Comparison of ENCODE assay signal across 8 mouse cellular contexts in the genomic region with DNA sequence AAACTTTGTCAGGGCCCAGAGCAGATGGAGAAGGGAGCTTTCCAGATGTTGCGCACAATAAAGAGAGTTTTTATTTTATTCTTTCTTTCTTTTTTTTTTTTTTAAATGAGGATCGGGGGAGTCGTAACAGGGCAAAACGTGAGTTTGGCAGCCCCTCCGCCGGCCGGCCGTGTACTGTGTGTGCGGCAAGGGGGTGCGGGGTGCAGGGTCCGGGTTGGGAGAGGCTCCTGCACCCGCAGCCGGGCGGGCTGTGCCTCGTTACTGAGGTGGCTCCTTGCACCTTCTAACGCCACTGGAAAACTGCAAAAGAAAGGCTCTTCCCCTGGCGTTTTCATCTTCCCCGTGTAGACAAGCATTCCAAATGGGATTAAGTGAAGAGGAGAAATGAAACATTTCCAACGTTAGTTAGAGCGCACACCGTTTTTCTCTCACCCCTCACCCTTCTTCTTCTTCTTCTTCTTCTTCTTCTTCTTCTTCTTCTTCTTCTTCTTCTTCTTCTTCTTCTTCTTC. TPM values are rescaled to one million over a fixed set of nuclear protein-coding genes. Genes with fewer than 3 reads are reported as not detected.
DNase-seq lines count a peak whose midpoint lies in the region; ATAC-seq and TF ChIP-seq lines count a peak whose summit lies in the region.

No protein-coding gene starts in this region.

- no peak for DNase-seq in kidney, adult 18-20 months
- DNase-seq in forebrain, embryonic 10.5 days (ENCODE audit: extremely low spot score, low spot score): no peak
- no peak for DNase-seq in midbrain, postnatal 0 days (ENCODE audit: low spot score)
- DNase-seq in right cerebral cortex, adult 2 months (ENCODE audit: low spot score in 2 of 2): no peak
- no peak for DNase-seq in cerebellum, adult 9-10 months

- peak overlapping the region; percentile 35 for H3K4me3 ChIP-seq in kidney, embryonic 15.5 days (replicated peaks)
- H3K4me3 ChIP-seq in forebrain, embryonic 10.5 days: peak overlapping the region; percentile 51
- peak overlapping the region; percentile 23 for H3K4me3 ChIP-seq in intestine, embryonic 15.5 days (replicated peaks)
- H3K4me3 ChIP-seq in midbrain, postnatal 0 days (ENCODE audit: low read depth, low read length): peak overlapping the region; percentile 16; the same call in 1 of the 2 replicates

- peaks cover 49% of the 10 kb centered on the region for H3K4me1 ChIP-seq in kidney, embryonic 15.5 days
- H3K4me1 ChIP-seq in forebrain, embryonic 10.5 days: peaks cover 70% of the 10 kb centered on the region
- H3K4me1 ChIP-seq in intestine, embryonic 15.5 days (replicated peaks): 0 out of 2 replicates have a peak, but pooled peaks cover 2% of the 10 kb centered on the region
- H3K4me1 ChIP-seq in midbrain, postnatal 0 days (ENCODE audit: insufficient read depth, low read length): peaks cover 10% of the 10 kb centered on the region

- H3K9me3 ChIP-seq in kidney, embryonic 15.5 days (replicated peaks): no peaks in the 10 kb centered on the region
- 0 out of 2 replicates have a peak, but pooled peaks cover 4% of the 10 kb centered on the region for H3K9me3 ChIP-seq in forebrain, embryonic 10.5 days
- no peaks in the 10 kb centered on the region for H3K9me3 ChIP-seq in intestine, embryonic 15.5 days
- H3K9me3 ChIP-seq in midbrain, postnatal 0 days (ENCODE audit: low read length): no peaks in the 10 kb centered on the region

- H3K36me3 ChIP-seq in kidney, embryonic 15.5 days: no peaks in the 10 kb centered on the region
- no peaks in the 10 kb centered on the region for H3K36me3 ChIP-seq in forebrain, embryonic 10.5 days (replicated peaks)
- no peaks in the 10 kb centered on the region for H3K36me3 ChIP-seq in intestine, embryonic 15.5 days
- no peaks in the 10 kb centered on the region for H3K36me3 ChIP-seq in midbrain, postnatal 0 days (ENCODE audit: insufficient read depth, low read length)

- ATAC-seq in kidney, embryonic 15.5 days (replicated peaks; ENCODE audit: low FRiP score): no peak
- ATAC-seq in intestine, embryonic 15.5 days: no peak
- no peak for ATAC-seq in midbrain, postnatal 0 days (ENCODE audit: low FRiP score)
- ATAC-seq in megakaryocyte, adult 5-6 weeks (ENCODE audit: poor library complexity, severe bottlenecking): no peak

- H3K9ac ChIP-seq in kidney, embryonic 15.5 days: peak overlapping the region; percentile 35
- peak overlapping the region; percentile 37; the same call in 1 of the 2 replicates for H3K9ac ChIP-seq in intestine, embryonic 15.5 days
- no peak overlapping the region for H3K9ac ChIP-seq in midbrain, postnatal 0 days (replicated peaks; ENCODE audit: low read length, poor library complexity, severe bottlenecking)

- peaks cover 5% of the 10 kb centered on the region; the same call in 1 of the 2 replicates for H3K27me3 ChIP-seq in kidney, embryonic 15.5 days
- peaks cover 75% of the 10 kb centered on the region for H3K27me3 ChIP-seq in forebrain, embryonic 10.5 days (ENCODE audit: poor library complexity, severe bottlenecking)
- no peaks in the 10 kb centered on the region for H3K27me3 ChIP-seq in intestine, embryonic 15.5 days (replicated peaks)
- no peaks in the 10 kb centered on the region for H3K27me3 ChIP-seq in midbrain, postnatal 0 days (ENCODE audit: insufficient read depth, low read length)

- H3K4me2 ChIP-seq in kidney, embryonic 15.5 days: peak overlapping the region; percentile 64
- H3K4me2 ChIP-seq in intestine, embryonic 15.5 days (replicated peaks): peak overlapping the region; percentile 60
- peak overlapping the region; percentile 50 for H3K4me2 ChIP-seq in midbrain, postnatal 0 days (ENCODE audit: low read depth, low read length, poor library complexity, severe bottlenecking)

- TF ChIP-seq CTCF in midbrain, postnatal 0 days (IDR thresholded peaks at IDR 0.05): no peak

- H3K27ac ChIP-seq in kidney, embryonic 15.5 days: peak overlapping the region; percentile 85
- peak overlapping the region; percentile 85 for H3K27ac ChIP-seq in forebrain, embryonic 10.5 days
- H3K27ac ChIP-seq in intestine, embryonic 15.5 days: peak overlapping the region; percentile 83
- peak overlapping the region; percentile 18 for H3K27ac ChIP-seq in midbrain, postnatal 0 days (ENCODE audit: low read depth, low read length)

- WGBS in kidney, embryonic 15.5 days: 4% methylated on average over 21 of the region's 21 CpGs
- WGBS in forebrain, embryonic 10.5 days: 2% methylated on average over 21 of the region's 21 CpGs
- 14% methylated on average over 21 of the region's 21 CpGs for WGBS in intestine, embryonic 15.5 days
- WGBS in midbrain, postnatal 0 days: 6% methylated on average over 21 of the region's 21 CpGs

RNA-seq across cellular contexts. Expression of gene Axin2, which starts 28.2 kb away (rescaled TPM):
- polyA plus RNA-seq in kidney, embryonic 15.5 days (2015; fragmentation: Nextera tagmentation; extraction: Ambion mirVana): 5.8 and 7.0 TPM in 2 replicates
- 12.8 and 14.3 TPM in 2 replicates for polyA plus RNA-seq in forebrain, embryonic 10.5 days (2016; fragmentation: Nextera tagmentation; extraction: Ambion mirVana)
- 4.7 and 5.4 TPM in 2 replicates for polyA plus RNA-seq in intestine, embryonic 15.5 days (2015; fragmentation: Nextera tagmentation; extraction: Ambion mirVana)
- 38.0 and 55.2 TPM in 2 replicates for total RNA-seq in midbrain, postnatal 0 days (2014; rRNA removed)
- 7.5 and 9.7 TPM in 2 replicates for polyA plus RNA-seq in midbrain, postnatal 0 days (2015; fragmentation: Nextera tagmentation; extraction: Ambion mirVana)
- total RNA-seq in megakaryocyte, adult 5-6 weeks (2015): 1.8 and 3.1 TPM in 2 replicates
- total RNA-seq in megakaryocyte, adult 5-6 weeks (2017): 1.3 and 1.5 TPM in 2 replicates

Comparison
In these comparisons a context has a peak if more than half of its experiments do, and no peak if none do; other contexts are left out.
1. H3K27ac ChIP-seq: peak in every context shown above with its lines; median percentile 85 in kidney, embryonic 15.5 days; 85 in forebrain, embryonic 10.5 days; 83 in intestine, embryonic 15.5 days; 18 in midbrain, postnatal 0 days.